Mouse (Mus musculus) heart, postnatal 14 days (tissue): Measurements from ENCODE around the gene Tmem38a. TPM values are rescaled to one million over a fixed set of nuclear protein-coding genes. Genes with fewer than 3 reads are reported as not detected.

Source experiments
- DNase-seq, 2 experiments: peaks; one replicate each; pipeline ENCODE4 v3.0.0; 2021 to 2022
- intact Hi-C: fragments of 180-260 bp; cut with DNase I; formaldehyde crosslinking; loops from one replicate; pipeline ENCODE4 v1.15.1; 2025
- long read RNA-seq, 2 experiments: library from polyadenylated mRNA; stranded (forward); transcript quantifications; one replicate each; pipeline ENCODE4 v2.0.0; 2021
- total RNA-seq, 2 experiments: library from RNA; stranded (reverse); gene quantifications; 2 replicates each; pipeline ENCODE4 v1.2.3; 2021

Gene Tmem38a
- total RNA-seq = 100 to 1,000 TPM; 372 TPM
- long read RNA-seq, experiment 1, transcript Tmem38a-201 (6 exons, 2,124 nt) = major isoform, 649 of 740 reads
- long read RNA-seq, experiment 1, partial matches to known transcripts = 15 of 740 reads
- long read RNA-seq, experiment 1, other reads (novel, unspliced or antisense) = 76 of 740 reads
- long read RNA-seq, experiment 2, transcript Tmem38a-201 (6 exons, 2,124 nt) = major isoform, 550 of 619 reads
- long read RNA-seq, experiment 2, partial matches to known transcripts = 47 of 619 reads
- long read RNA-seq, experiment 2, other reads (novel, unspliced or antisense) = 22 of 619 reads

DNA sequence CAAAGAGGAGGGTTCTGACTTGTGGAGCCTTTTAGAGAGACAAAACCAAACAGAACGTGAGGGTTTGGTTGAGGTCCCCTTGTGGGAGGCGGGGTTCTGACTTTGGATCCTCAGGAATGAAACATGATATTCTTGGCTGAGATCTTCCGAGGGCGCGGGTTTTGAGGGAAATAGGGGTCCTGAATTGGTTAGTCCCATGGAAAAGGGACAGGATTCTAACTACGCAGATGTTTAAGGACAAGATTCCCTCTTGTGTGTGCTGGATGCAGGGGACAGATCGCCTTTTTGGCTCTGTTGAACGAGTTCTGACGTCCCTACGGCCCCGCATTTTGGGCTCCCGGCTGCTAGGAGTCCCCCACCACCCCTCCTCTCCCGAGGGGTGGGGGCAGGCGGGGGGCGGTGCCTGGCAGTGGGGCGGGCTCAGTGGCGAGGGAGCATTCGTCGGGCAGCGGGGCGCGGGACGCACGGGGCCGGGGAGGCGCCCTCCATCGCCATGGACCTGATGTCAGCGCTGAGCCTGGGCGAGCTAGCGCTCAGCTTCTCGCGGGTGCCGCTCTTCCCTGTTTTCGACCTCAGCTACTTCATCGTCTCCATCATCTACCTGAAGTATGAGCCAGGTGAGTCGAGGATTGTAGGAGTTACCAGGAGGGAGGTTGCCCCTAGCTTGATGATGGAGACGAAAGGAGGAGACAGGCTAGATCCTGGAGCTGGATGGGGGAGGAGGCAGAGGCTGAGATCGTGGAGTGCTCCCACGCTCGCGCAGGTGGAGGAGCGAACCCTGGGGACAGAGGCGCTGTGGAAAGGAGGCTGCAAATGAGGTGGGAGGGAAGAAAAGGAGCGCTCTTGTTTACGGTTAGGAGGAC, at the start of gene Tmem38a:
Gene Tmem38a, plus strand, starts transcription at position 445 of the 863 bp plus-strand sequence.
- peak; percentile 88 to 89 for DNase-seq
- intact Hi-C loops = no loop called here

DNA sequence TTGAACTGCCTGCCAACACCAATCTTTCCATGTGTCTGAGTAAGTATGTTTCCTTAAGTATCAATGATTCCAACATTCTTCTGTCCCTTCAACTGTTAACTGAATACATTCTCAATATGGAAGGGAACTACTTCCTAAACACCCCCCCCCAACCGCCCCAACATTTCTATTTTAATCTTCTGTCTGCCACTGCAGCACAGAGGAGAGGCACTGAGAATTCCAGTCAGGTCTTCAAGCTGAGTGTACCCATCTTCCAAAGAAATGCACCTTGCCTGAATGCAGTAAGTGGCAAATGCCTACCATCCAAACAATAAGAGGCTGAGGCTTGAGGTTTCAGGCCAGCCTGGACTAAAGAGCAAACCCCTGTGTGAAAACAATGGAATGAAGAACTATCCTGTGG, 39.8 kb upstream of the Tmem38a start:
- intact Hi-C loops = no loop called here
- no peak for DNase-seq

DNA sequence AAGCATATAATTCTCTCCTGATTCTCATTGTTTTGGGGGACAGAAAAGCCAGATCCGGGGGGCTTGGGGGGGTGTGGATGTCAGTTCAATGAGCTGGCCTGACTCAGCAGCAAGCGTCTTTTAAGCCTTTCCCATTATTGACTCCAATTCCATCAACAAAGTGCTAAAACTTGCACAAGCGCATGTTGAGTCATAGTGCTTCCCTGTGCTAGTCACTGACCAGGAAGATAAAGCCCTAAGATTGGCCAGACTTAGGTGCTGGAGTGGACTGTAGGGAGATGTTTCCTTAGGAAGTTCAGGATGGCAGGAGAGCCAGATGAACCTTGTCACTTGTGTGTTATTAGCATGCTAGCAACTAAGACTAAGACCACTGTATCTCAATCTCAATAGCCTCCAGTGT, 37.0 kb upstream of the Tmem38a start:
- no peak for DNase-seq
- intact Hi-C loops = no loop called here

DNA sequence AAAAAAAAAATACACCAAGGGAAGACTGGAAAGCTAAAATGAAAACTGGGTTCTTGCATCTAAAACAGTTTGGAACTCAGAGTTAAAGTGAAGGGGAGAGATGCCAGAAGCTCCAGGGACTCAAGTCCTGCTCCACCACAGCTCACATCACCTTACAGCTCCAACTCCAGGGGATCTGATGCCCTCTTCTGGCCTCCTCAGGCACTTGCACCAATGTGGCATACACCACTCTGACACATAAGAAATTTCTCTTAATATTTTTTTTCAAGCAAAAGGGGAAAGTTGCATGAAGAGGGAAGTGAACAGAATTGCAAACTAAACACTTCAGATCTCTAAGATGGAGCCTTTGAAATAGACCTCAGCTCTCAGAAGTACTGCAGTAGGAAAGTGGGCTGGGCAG, 32.6 kb upstream of the Tmem38a start:
- no peak for DNase-seq
- intact Hi-C loops = no loop called here

DNA sequence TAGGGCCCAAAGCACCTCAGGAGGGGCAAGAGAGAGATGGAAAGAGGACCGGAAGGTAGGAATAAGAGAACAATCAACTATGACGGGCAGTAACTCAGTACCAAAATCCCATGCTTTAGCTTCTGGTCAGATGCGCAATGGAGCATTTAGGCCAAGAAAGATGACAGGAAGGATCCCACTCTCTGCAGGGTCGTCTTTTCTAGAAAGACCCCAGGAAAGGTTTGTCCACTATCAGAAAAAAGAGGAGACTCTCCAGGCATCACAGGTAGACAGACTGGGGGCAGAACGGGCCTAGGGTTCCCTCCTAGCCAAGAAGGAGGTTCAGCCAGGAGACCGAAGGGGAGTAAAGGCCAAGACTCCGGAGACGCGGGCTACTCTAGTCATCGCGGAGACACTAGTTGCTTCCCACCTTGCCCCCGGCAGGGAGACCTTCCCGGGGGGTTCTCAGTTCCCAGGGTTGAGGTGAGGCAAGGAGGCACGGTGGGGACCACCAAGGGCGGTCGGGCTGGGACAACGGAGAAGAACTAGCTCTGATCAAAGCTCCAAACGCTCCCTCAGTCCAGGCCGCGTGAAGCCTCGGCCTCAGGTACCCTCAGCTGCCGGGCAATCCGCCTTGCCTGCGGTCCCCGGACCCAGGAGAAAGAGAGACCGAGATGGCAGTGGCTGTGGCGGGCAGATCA, 24.6 kb upstream of the Tmem38a start:
- intact Hi-C loops = loop anchor here (2.0 to 5.0 kb wide), 2 partner anchors 54 to 125 kb away; partner anchors contain the start of genes Eps15l1 and Slc35e1
- peak in 1 of 2 experiments; percentile 9 for DNase-seq

DNA sequence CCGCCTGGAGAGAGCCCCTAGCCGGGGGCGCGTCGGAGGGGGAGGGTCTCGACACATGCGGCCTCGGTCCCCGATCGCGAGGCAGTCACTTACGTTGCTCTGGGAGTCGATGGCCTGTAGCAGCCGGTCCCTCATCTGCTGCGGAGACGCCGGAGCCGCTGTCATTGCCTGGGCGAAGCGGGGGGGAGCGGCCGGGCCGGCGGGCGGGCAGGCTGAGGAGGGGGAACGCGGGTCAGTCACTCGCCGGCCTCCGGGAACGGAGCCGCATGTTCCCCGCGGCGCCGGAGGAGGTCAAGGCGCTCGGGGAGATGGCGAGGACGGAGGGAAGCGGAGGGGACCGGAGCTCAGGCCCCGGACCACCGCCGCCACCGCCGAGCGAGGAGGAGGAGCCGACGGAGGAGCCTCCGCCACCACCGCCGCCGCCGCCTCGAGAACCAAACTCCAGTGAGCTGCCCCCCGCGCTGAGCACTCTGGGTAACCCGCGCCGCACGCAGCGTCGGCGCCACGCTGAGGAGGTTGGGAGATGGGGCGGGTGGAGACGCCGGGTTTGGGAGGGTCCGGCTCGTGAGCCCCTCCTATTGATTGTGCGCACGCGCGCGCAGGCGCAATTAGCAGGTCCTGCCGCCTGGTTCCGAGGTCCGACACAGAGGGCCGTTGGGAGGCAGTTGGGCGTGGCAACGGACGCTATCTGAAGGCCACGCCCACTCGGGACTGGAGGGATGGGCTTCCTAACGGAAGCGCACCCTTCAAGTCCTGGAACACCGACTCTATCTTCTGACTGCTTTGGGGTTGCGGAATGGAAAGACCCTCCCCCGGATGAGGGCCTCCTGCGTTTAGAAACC, 23.8 kb upstream of the Tmem38a start, which contains the start of gene Med26:
Gene Med26, minus strand, starts transcription at position 469 of the 842 bp plus-strand sequence.
- peak; percentile 97 to 99 for DNase-seq
- intact Hi-C loops = loop anchor here (2.0 to 5.0 kb wide), 2 partner anchors 55 to 126 kb away; partner anchors contain the start of genes Eps15l1 and Slc35e1

DNA sequence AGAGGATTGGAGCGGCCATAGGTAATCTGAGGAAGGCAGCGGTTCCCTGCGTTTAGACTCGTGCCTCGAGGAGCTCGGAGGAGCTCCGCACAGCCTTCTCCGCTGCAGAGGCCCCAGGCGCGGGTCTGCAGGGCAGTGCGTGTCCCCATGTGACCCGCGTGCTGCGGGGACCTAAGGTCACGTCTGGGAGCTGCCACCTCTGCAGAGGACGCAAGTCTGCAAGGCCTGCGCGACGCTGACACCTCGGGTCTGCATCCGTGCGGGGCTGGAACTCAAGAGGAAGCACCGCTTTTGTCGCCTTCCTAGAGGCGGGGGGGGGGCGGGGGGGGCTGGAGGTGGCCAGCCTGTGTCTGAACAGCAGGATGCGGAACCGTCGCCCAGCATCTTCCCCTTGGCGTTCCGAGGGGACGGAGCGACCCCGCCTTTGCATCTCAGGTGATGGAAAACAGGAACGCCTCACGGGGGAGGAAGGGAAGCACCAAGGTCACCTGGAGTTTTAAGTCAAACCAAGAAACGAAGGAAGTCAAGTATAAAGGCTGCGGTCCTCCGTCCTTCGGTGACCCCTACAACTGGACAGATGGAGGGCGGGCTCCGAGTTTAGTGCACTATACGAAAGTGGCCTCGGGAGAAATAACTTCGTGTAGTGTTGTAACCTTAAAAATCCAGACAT, 23.1 kb upstream of the Tmem38a start:
- intact Hi-C loops = loop anchor here (5.0 kb wide), 1 partner anchor 126 kb away; the partner anchor contains the start of gene Eps15l1
- peak in 1 of 2 experiments; percentile 68 for DNase-seq

DNA sequence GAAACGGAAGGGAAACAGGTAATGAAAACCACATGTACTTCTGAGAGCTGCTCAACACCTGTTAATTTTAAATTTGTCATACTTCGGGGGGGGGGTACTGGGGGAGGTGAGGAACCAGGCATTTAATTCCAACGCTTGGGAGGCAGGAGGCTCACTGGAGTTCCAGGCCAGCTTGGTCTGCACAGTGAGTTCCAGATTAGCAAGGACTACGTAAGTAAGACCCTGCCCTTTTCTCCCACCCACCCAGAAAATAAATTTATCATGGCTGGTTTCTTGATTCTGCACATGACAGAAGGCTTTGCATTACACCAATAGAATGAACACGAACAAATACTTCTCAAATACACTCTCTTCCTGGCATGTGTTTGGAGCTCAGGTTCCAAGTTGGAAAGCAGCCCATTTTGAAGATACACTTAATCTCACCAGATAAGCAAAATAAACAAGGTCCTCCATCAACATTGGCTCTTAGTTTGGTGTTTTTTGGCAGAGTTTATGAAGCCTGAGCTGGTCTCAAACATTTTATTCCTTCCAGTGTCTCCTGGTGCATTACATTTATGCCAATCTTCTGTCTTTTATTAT, 22.5 kb upstream of the Tmem38a start:
- peak in 1 of 2 experiments; percentile 33 for DNase-seq
- intact Hi-C loops = loop anchor here (5.0 kb wide), 1 partner anchor 127 kb away; the partner anchor contains the start of gene Eps15l1

DNA sequence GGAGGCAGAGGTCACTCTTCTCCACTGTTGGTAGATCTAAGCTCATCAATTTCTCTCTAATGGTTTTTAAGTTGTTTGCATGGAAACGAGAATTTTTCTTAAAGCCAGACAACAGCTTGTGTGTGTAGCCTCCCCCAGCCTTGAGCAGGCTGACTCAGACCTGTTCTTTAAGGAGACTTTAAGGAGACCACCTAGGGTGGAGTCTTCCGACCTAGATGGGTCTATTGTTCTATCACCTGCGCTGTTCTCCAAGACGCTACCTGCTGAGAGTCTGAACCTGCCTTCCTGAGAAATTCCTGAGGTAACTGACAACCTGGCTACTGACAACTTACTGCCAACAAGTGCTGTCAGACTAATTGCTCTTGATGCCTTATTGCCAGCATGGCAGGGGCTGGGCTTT, 16.1 kb upstream of the Tmem38a start:
- intact Hi-C loops = no loop called here

DNA sequence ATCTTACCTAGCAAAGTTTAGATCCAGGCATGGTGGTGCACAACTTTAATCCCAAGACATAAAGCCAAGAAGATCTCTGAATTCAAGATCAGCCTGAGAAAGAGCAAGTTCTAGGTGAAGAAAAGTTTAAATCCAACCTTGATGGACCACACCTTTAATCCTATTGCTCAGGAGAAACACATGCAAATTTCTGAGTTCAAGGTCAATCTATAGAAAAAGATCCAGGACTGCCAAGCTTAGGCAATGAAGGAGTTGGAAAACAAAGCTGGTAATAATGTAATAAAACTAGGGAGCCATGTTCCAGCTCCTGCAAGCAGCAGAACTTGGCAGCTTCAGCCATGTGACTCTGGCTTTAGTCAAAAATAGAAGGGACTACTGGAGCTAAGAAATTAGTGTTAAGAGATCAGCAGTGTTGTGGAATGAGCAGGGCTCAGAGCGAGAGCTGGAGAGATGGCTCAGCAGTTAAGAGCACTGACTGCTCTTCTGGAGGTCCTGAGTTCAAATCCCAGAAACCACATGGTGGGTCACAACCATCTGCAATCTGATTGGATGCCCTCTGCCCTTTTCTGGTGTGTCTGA, 10.7 kb upstream of the Tmem38a start:
- DNase-seq = peak in 1 of 2 experiments; percentile 18
- intact Hi-C loops = loop anchor here (5.0 kb wide), 1 partner anchor 139 kb away; the partner anchor contains the start of gene Eps15l1

More for the DNA sequence above, 16.1 kb upstream of the Tmem38a start:
- no peak for DNase-seq

DNA sequence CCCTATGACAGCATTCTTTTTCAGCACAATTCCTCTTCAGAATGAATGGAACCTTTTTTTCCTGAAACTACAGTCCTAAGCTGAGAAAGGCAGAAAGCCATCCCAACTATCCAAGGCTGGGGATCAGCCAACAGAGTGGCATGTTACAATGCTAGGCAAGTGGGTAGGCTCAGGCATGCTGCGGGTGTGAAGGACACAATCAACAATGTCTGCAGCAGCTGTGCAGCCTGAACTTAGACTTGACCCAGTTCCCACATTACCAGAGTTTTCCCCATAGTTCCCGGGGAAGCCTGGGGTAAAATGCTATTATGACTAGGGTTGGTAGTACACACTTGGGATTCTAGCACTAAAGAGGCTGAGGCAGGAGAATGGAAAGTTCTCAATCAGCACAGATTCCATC, 5.9 kb upstream of the Tmem38a start:
- DNase-seq = no peak
- intact Hi-C loops = loop anchor here (5.0 kb wide), 1 partner anchor 74 kb away; the partner anchor contains the start of gene Slc35e1

DNA sequence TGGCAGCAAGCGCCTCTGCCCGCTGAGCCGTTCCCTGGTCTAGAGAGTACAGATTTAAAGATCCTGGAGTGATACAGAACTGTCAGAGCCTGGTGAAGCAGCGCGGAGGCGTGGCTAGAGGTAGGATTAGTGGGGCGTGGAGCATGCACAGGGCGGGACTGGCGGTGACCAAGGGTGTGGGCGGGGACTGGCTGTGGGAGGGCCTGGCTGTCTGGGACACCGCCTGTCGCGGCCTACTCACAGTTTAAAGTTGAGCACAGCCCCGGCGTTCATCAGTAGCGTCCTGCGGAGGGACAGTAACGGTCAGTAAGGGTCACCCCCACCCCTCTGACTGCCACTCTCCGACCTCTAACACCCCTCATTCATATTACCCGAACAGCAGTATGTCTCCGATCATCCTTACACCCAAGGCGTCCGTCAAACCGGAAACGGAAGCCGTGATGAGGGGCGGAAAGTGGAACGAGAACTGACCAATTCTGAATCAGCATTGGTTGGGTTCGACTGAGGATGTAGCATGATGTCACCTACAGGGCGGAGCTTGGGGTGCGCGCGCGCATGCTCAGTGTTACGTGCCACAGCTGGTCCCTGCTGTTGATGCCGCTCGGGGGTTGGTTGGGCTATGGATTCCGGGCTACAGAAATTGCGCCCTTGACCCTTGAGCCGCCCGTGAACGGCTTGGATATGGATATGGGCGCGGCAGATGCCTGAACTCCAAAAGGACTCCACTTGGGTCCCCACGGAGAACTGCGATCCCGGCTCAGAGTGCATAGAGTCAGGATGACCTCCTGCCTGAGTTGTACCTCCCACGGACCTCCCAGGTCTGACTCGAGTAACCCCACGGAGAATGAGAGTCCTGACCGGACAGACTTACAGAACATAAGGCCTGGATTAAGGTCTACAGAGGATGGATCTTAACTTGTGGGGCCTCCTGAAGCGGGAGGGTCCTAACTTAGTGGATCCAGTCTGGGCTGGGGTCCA, 933 bp upstream of the Tmem38a start, which contains the start of gene Smim7:
Gene Smim7, minus strand, starts transcription at position 456 of the 978 bp plus-strand sequence.
- intact Hi-C loops = no loop called here
- peak; percentile 98 for DNase-seq

DNA sequence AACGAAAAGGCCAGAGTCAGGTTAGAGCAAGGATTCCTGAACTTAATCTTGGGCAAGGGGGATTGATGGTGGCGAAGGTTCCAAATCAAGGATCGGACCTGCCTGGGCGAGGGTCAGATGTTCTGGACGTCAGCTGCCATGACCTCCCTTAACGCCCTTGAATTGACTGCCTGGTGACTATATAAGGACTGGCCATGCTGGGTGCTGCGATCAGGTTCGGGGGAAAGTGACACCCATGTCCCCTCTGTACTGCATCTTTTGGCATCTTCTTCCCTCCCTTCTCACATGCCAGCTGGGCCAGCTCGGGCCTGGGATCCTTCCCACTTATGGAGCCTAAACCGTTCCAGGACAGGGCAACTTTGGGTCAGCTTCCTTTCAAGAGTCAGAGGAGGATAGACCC, 652 bp downstream of the Tmem38a start:
- intact Hi-C loops = no loop called here
- DNase-seq = peak in 1 of 2 experiments; percentile 35

DNA sequence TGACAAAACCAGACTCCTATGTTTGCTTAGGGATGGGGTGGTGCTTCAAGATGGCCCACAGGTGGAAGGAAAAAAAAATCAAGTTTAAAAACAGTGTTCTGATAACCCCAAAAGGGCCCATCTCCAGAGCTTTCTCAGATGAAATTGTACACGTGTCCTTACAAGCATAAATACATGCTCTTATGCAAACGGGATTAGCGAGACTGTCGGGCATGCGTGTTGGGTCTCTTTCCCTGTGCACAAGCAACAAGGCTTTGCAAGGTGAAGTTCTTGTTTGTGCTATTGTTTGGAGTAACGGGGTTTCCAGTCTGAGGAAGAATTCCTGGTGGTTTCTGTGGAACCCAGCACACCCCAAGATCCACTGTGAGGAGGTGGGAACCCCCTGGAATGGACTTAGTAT, 1.6 kb downstream of the Tmem38a start:
- intact Hi-C loops = no loop called here
- no peak for DNase-seq

DNA sequence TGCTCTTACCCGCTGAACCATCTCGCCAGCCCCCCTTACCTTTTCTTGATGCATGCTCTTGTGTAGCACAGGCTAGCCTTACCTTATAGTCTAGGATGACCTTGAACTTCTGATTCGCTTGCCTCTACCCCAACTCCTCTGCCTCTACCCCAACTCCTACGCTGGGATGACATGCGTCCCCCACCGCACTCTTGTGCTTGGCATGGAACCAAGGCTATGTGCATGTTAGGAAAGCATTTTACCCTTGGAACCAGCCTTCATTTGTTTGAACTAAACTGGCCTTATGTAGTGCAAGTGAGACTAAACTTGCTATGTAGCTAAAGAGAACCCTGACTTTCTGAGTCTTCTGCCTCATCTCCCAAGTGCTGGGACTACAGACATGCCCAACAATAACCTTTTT, 4.1 kb downstream of the Tmem38a start:
- DNase-seq = no peak
- intact Hi-C loops = no loop called here

DNA sequence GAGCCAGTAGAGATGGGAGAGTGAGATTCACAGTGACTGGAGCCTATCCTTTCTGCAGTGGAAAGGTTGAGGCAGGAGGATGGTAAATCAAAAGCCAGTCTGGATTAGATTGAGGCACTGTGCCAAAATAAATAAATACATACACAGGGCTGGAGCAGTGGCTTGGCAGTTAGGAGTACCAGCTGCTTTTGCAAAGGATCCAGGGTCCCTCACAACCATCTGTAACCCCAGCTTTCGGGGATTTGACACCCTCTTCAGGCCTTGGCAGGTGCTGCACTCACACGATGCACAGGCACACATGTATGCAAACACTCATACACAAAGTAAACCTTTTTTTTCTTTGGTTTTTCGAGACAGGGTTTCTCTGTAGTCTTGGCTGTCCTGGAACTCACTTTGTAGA, 5.4 kb downstream of the Tmem38a start:
- no peak for DNase-seq
- intact Hi-C loops = no loop called here

DNA sequence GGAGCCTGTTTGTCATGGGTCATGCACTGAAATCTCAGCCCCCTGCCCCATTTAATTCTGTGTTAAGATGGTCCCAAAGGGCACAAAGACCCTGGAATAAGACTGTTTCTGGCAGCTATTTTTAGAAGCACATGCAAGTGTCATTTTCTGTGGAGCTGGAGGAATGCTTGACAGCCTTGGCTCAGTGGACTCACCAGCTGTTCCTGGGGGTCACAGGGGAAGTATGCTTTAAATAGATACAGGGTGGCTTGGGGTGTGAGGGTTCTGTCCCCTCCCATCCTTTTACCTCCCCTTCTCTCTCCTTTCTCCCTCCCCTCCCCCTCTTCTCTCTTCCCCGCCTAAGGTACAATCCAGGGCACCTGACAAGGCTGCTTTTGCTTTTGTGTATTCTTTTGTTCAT, 6.1 kb downstream of the Tmem38a start:
- DNase-seq = no peak
- intact Hi-C loops = no loop called here
